Mouse (Mus musculus): ENCODE measurements around the gene C3.

DNA sequence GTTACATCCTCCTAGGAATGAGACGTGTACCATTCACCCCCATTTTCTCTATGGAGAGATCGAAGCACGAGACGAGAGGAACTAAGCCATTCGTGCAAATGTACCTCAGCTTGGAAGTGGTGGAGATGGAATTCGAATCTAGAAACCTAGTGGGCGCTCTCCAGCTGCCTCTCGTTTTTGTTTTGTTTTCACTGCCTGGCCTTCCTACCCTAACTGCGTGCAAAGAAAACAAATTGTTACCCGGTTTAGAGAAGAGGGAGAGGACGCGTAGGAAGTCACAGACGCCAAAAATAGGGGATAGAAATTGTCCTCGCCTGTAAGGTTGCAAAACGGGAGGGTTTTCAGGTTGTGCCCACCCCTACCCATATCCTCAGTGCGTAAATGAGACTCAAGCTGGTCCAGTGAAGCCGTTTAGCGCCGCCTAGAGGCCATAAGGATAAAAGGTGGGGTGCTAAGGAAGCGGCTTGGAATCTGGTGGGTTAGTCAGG, 48.7 kb upstream of the C3 start:
- no peak for TF ChIP-seq POLR2A (IDR thresholded peaks at IDR 0.05; ENCODE audit: low read depth, low read length)
- peak; percentile 89 for TF ChIP-seq CTCF (conservative IDR thresholded peaks at IDR 0.05; ENCODE audit: insufficient read depth, insufficient read length, low read depth, low read length)
